8 mouse cellular contexts compared by ENCODE assay signal in genomic region chr2:173281021-173281937, GRCm38 (mm10). TPM values are rescaled to one million over a fixed set of nuclear protein-coding genes. Genes with fewer than 3 reads are reported as not detected.
DNase-seq lines count a peak whose midpoint lies in the region; ATAC-seq and TF ChIP-seq lines count a peak whose summit lies in the region.

No protein-coding gene starts in this region.

- ATAC-seq in liver, embryonic 12.5 days: no peak
- ATAC-seq in megakaryocyte-erythroid progenitor cell, adult 5-6 weeks (replicated peaks; ENCODE audit: low FRiP score, low TSS enrichment, poor library complexity, severe bottlenecking): no peak

- no peaks in the 10 kb centered on the region for H3K9me3 ChIP-seq in liver, embryonic 12.5 days (replicated peaks)

- no peak for TF ChIP-seq CTCF in liver, adult 2 months (IDR thresholded peaks at IDR 0.05; ENCODE audit: low read depth, low read length)

- H3K4me1 ChIP-seq in liver, adult 2 months (ENCODE audit: control insufficient read depth, insufficient read depth, low read length): peaks cover 11% of the 10 kb centered on the region
- H3K4me1 ChIP-seq in liver, embryonic 12.5 days: no peaks in the 10 kb centered on the region; the same call in 1 of the 2 replicates

- H3K36me3 ChIP-seq in liver, adult 2 months (ENCODE audit: control insufficient read depth, insufficient read depth, low read length): no peaks in the 10 kb centered on the region
- no peaks in the 10 kb centered on the region for H3K36me3 ChIP-seq in liver, embryonic 12.5 days

- intact Hi-C loops in heart, postnatal 36 days (cut with DNase I): no loop called here

- peak; percentile 74 for DNase-seq in liver, adult 2 months (ENCODE audit: extremely low read depth, low read depth, low spot score)
- DNase-seq in adrenal gland, postnatal 14 days: peak; percentile 88
- peak; percentile 67 to 70 for DNase-seq in heart, postnatal 36 days
- peak; percentile 64 for DNase-seq in skeletal muscle tissue, adult 2 months (ENCODE audit: low read depth, low spot score)
- no peak for DNase-seq in spleen, postnatal 4 days (ENCODE audit: low spot score in 2 of 2)
- DNase-seq in c-Kit-positive CD71-positive TER-119-positive erythroid progenitor cells, embryonic 14.5 days (ENCODE audit: low spot score): no peak

- no peak for TF ChIP-seq POLR2A in liver, adult 2 months (IDR thresholded peaks at IDR 0.05; ENCODE audit: extremely low read depth, insufficient read depth, low read length)

- 30% methylated on average over 9 of the region's 9 CpGs for WGBS in liver, adult 2 months
- WGBS in liver, embryonic 12.5 days (ENCODE audit: insufficient replicate concordance): 58% methylated on average over 9 of the region's 9 CpGs

- H3K4me3 ChIP-seq in liver, adult 2 months (ENCODE audit: insufficient read depth, low read depth, low read length): no peak overlapping the region
- H3K4me3 ChIP-seq in liver, embryonic 12.5 days: no peak overlapping the region

- no peaks in the 10 kb centered on the region for H3K79me2 ChIP-seq in liver, adult 2 months (ENCODE audit: control insufficient read depth, insufficient read depth, low read length)

- H3K27me3 ChIP-seq in liver, adult 2 months (ENCODE audit: control insufficient read depth, insufficient read depth, low read length): no peaks in the 10 kb centered on the region
- peaks cover 30% of the 10 kb centered on the region for H3K27me3 ChIP-seq in liver, embryonic 12.5 days (replicated peaks)

- no peak overlapping the region for H3K27ac ChIP-seq in liver, adult 2 months (replicated peaks; ENCODE audit: insufficient read depth, low read depth, low read length)
- no peak overlapping the region for H3K27ac ChIP-seq in liver, embryonic 12.5 days

- no peak overlapping the region for H3K4me2 ChIP-seq in liver, embryonic 12.5 days

- H3K9ac ChIP-seq in liver, adult 2 months (ENCODE audit: low read depth, low read length): no peak overlapping the region
- no peak overlapping the region for H3K9ac ChIP-seq in liver, embryonic 12.5 days

RNA-seq across cellular contexts. Expression of gene Pmepa1, which starts 4.9 kb away (rescaled TPM):
- 0.28 and 0.60 TPM in 2 replicates for total RNA-seq in liver, adult 2 months (2014; rRNA removed)
- 1.8 and 4.1 TPM in 2 replicates for polyA plus RNA-seq in liver, adult 2 months (2012; rRNA removed)
- polyA plus RNA-seq in liver, embryonic 12.5 days (2016; fragmentation: Nextera tagmentation; extraction: Ambion mirVana): 0.24 and 0.37 TPM in 2 replicates
- total RNA-seq in adrenal gland, postnatal 14 days (2021): 58.4 and 117 TPM in 2 replicates
- 10 to 100 TPM; 27.1 to 27.4 TPM for total RNA-seq in heart, postnatal 36 days (2021)
- total RNA-seq in megakaryocyte-erythroid progenitor cell, adult 5-6 weeks (2014; fragmentation: Nextera tagmentation): not detected in 2 replicates
- 0.52 TPM in 1 of 2 replicates, not detected in the other for total RNA-seq in megakaryocyte-erythroid progenitor cell, adult 5-6 weeks (2017)

Comparison
In these comparisons a context has a peak if more than half of its experiments do, and no peak if none do; other contexts are left out.
1. DNase-seq: peak in liver, adult 2 months (single experiment), adrenal gland, postnatal 14 days (single experiment), heart, postnatal 36 days (2 of 2) and skeletal muscle tissue, adult 2 months (single experiment); none in spleen, postnatal 4 days (0 of 2) and c-Kit-positive CD71-positive TER-119-positive erythroid progenitor cells, embryonic 14.5 days (single experiment).
2. RNA of gene Pmepa1, which starts 4.9 kb away (total RNA-seq): 58.4 to 117 TPM in adrenal gland, postnatal 14 days and 27.1 to 27.4 TPM in heart, postnatal 36 days; 0.52 TPM in megakaryocyte-erythroid progenitor cell, adult 5-6 weeks and 0.28 to 0.60 TPM in liver, adult 2 months; every median in the first group is over 10 times any median in the second.